Mouse (Mus musculus) lung, adult 2 months (tissue): ENCODE measurements around the gene Atp6ap1.

Source experiments
- CTCF ChIP-seq: fragments of 200-500 bp; IDR thresholded peaks from 2 replicates; pipeline ENCODE4 v1.5.1; 2011; ENCODE audit warnings: mild to moderate bottlenecking, low read length, control low read depth; ENCODE audit not compliant: insufficient read depth
- POLR2A ChIP-seq: fragments of 200-500 bp; IDR thresholded peaks from 2 replicates; pipeline ENCODE4 v1.6.1; 2011; ENCODE audit warnings: low read depth, mild to moderate bottlenecking, control low read depth, low read length, borderline replicate concordance; ENCODE audit errors: extremely low read depth

DNA sequence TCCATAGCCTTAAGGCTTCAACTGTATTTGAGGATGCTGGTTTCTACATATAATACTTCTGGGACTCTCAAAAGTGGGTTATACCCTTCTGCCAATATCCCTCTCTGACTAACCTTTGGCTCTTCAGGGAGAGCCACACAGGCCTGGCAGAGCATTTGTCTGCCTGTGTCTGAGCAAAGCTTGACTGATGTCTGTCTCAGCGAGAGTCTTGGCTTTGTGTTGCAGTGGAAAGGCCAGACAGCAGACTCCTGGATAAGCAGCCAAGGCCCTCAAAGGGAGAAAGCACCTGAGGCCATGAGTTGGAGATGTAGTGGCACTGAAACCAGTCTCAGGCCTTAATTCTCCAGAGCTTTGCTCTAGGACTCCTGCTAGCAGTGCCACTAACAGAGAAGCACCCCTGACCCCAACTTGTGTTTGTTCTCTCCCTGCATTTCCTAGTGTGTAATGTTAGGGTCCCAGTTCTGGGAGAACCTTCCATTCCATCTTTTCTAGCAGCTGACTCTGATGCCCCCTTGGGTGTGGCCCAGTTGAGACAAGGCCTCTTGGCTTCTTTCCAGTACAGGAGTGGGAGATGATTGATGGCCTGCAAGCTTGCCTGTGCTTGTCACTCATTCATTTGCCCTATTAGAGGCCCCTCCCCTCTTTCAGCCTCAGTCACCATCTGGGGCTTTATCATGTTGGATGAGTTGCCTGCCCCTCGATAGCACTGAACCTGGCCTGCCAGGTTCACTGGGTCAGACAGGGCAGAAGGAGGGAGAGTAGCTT lies 33.5 kb downstream of the Atp6ap1 start:
- TF ChIP-seq CTCF, result no peak
- TF ChIP-seq POLR2A, result no peak
